Mouse (Mus musculus) G1E (cell line): Measurements from ENCODE around the gene Mgmt. TPM values are rescaled to one million over a fixed set of nuclear protein-coding genes. Genes with fewer than 3 reads are reported as not detected.

Source experiments
- ATAC-seq: 2 replicates; pipeline ENCODE4 v1.8.0; 2016; ENCODE audit warnings: mild to moderate bottlenecking; ENCODE audit not compliant: insufficient number of reproducible peaks, poor library complexity, low FRiP score, severe bottlenecking; ENCODE audit errors: extremely low read depth
- DNase-seq: peaks from one replicate; pipeline ENCODE4 v3.0.0; 2012; ENCODE audit warnings: low spot score
- H3K27me3 ChIP-seq: 2 replicates; pipeline ENCODE4 v1.6.1; 2012; ENCODE audit warnings: mild to moderate bottlenecking, low read length, inconsistent platforms; ENCODE audit not compliant: insufficient read depth
- H3K36me3 ChIP-seq: replicated peaks from 2 replicates; pipeline ENCODE3; 2012; ENCODE audit warnings: mild to moderate bottlenecking, inconsistent platforms
- H3K4me1 ChIP-seq: 2 replicates; pipeline ENCODE4 v1.6.1; 2012; ENCODE audit warnings: low read depth, low read length, inconsistent platforms, mixed read lengths; ENCODE audit not compliant: insufficient read depth
- H3K4me3 ChIP-seq: 2 replicates; pipeline ENCODE4 v1.5.1; 2012; ENCODE audit warnings: low read depth, mild to moderate bottlenecking, inconsistent platforms, low read length, moderate library complexity, mixed read lengths
- H3K9me3 ChIP-seq: replicated peaks from 2 replicates; pipeline ENCODE4 v1.6.1; 2012; ENCODE audit warnings: inconsistent platforms
- CTCF ChIP-seq: IDR thresholded peaks from 2 replicates; pipeline ENCODE4 v1.5.1; 2012; ENCODE audit warnings: low read depth, low read length, inconsistent platforms, mixed read lengths
- GATA1 ChIP-seq: IDR thresholded peaks from 2 replicates; pipeline ENCODE4 v1.6.1; 2012; ENCODE audit warnings: borderline replicate concordance, low read length, inconsistent platforms, mixed read lengths
- GATA2 ChIP-seq: IDR thresholded peaks from 2 replicates; pipeline ENCODE4 v1.6.1; 2012; ENCODE audit warnings: low read depth, low read length, inconsistent platforms, borderline replicate concordance
- POLR2AphosphoS5 ChIP-seq: IDR thresholded peaks from 2 replicates; pipeline ENCODE4 v1.6.1; 2012; ENCODE audit warnings: low read depth, low read length, inconsistent platforms; ENCODE audit not compliant: insufficient replicate concordance
- TAL1 ChIP-seq: conservative IDR thresholded peaks from 2 replicates; pipeline ENCODE4 v1.6.1; 2012; ENCODE audit warnings: low read depth, low read length, inconsistent platforms, mixed read lengths
- polyA plus RNA-seq: library from polyadenylated mRNA; stranded (reverse); fragments of >175 nt; gene quantifications from 2 replicates; pipeline ENCODE4 v1.2.3, GENCODE M21; 2012
- total RNA-seq, 2 experiments: library from RNA; stranded (forward) in 1 of 2; stranded (reverse) in 1 of 2; fragments of 200-1000 nt in 1 of 2; fragments of >200 nt in 1 of 2; fragmentation: Nextera tagmentation in 1 of 2; gene quantifications; 2 replicates each; pipeline ENCODE4 v1.2.3; 2014 to 2017

Mgmt gene
- total and polyA plus RNA-seq, 3 experiments, result 1.1 to 2.2 (median 2.2) TPM

DNA sequence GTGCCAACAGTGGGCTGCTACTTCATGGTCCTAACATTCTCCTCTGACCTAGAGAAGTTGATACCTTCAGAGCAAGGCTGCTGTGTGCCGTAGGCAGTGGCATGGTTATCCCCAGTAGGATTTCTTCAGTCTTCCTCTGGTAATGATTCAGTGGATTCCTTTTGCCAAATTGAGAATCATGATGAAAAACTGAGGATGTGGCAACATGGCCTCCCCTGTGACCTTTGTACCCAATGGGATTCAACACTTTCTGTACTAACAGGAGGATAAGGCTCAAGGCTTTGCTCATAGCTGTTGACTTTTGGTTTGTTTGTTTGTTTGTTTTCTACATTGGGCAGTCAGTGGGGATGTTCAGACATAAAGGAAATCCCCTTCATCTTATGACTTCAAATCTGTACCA lies 180.9 kb downstream of the Mgmt start:
- Histone ChIP-seq H3K4me3 (no peak overlapping the region), H3K27me3 (no peaks in the 10 kb centered on the region), H3K4me1 (no peaks in the 10 kb centered on the region), H3K36me3 (no peaks in the 10 kb centered on the region), H3K9me3 (peaks cover 70% of the 10 kb centered on the region)
- no peak for TF ChIP-seq POLR2AphosphoS5
- TF ChIP-seq CTCF, result no peak
- no peak for TF ChIP-seq TAL1
- TF ChIP-seq GATA2, result no peak
- no peak for TF ChIP-seq GATA1
- DNase-seq (no peak), ATAC-seq (no peak)

DNA sequence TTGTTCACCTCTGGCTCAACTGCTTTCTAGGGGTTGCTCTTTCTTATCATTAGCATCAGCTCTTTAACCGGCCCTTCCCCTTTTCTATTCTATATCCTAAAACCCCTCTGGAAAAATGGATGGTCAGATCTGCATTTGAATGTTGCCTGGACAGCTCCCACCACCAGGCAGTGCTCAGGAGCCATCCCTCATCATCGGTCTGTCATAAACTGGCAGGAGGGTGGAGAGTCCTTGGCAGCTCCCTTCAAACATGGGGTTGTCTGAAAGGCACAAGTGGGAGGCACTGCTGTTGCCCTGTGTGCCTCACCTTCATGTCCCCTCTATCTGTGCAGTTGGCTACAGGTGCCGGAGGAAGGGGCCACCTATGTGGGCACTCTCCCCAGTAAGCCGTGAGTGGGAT lies 185.8 kb downstream of the Mgmt start:
- ATAC-seq (no peak), DNase-seq (no peak)
- TF ChIP-seq GATA2 (no peak), POLR2AphosphoS5 (no peak), CTCF (no peak), GATA1 (no peak), TAL1 (no peak)
- no peaks in the 10 kb centered on the region for H3K36me3 ChIP-seq
- H3K9me3 ChIP-seq, result peaks cover 72% of the 10 kb centered on the region
- H3K4me1 ChIP-seq, result no peaks in the 10 kb centered on the region
- no peak overlapping the region for H3K4me3 ChIP-seq
- H3K27me3 ChIP-seq, result no peaks in the 10 kb centered on the region

DNA sequence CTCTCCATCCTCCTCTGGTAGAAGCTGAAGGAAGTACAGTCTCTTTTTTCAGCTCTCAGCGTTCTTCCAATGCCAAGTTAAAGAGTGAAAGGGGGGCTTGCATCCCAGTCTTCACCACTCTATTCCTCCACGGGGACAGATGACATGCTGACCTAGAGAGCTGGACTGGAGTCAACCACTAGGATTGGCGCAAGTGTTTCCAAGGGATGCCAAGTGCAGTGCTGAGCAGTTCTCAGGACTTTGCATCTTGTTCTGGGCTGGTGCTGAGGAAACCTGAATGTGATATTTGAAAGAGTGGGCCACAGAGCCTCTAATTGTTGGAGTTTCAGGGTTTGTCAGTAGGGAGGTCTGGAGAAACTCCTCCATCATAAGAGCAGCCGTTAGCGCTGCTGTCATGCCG lies 187.8 kb downstream of the Mgmt start:
- H3K36me3 ChIP-seq, result no peaks in the 10 kb centered on the region
- DNase-seq (no peak), ATAC-seq (no peak)
- TF ChIP-seq TAL1 (no peak), POLR2AphosphoS5 (no peak), CTCF (no peak), GATA2 (no peak), GATA1 (no peak)
- H3K4me3 ChIP-seq, result no peak overlapping the region
- H3K9me3 ChIP-seq, result peaks cover 78% of the 10 kb centered on the region
- H3K4me1 ChIP-seq, result no peaks in the 10 kb centered on the region
- H3K27me3 ChIP-seq, result no peaks in the 10 kb centered on the region

DNA sequence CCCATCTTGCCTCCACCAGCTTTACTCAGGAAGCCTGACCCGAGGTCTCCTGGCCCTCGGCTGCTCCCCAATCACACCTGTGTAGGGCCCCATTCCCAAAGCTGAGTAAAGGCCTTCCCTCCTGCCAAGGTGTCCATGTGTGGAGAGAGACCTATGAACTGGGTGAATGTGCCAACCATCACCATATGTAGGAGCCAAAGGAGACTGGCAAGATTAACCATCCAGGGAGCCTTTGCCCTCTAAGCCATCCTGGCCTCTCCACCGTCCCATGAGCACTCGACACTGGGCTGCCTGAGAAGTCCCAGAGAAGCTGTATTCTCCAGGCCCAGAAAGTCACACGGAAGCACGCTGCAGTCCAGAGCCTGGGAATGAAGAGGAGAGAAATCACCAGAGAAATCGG lies 190.2 kb downstream of the Mgmt start:
- no peaks in the 10 kb centered on the region for H3K36me3 ChIP-seq
- no peak overlapping the region for H3K4me3 ChIP-seq
- H3K27me3 ChIP-seq, result no peaks in the 10 kb centered on the region
- no peaks in the 10 kb centered on the region for H3K4me1 ChIP-seq
- H3K9me3 ChIP-seq, result peaks cover 89% of the 10 kb centered on the region
- TF ChIP-seq GATA1 (no peak), TAL1 (no peak), CTCF (no peak), POLR2AphosphoS5 (no peak), GATA2 (no peak)
- ATAC-seq (no peak), DNase-seq (no peak)

DNA sequence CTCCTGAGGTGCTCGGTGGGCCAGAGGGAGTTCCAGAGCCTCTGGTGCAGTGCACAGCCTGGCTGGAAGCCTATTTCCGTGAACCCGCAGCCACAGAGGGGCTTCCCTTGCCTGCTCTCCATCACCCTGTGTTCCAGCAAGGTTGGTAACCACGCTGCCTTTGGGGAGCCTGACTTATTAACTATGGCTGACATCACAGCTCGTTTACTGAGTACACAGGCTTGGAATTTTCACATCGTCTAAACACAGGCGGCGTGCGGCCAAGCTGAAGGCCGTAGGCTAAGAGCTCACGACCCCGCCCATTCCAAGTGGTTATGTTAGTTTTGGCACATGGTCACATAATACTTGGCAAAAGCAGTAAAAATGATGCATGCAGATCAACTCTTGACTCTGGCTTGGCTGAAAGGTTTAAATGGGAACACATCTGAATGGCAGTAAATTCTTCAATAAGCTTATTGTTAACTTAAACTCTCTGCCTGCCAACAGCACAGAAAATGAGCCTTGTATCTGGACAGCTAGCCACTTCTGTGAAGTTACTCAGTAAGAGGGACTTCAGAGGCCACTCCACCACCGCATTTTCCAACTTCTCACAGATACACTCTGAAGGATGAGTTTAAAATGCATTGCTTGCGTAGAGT lies 191.7 kb downstream of the Mgmt start:
- no peaks in the 10 kb centered on the region for H3K27me3 ChIP-seq
- H3K9me3 ChIP-seq, result peaks cover 76% of the 10 kb centered on the region
- no peaks in the 10 kb centered on the region for H3K36me3 ChIP-seq
- DNase-seq (no peak), ATAC-seq (no peak)
- H3K4me1 ChIP-seq, result no peaks in the 10 kb centered on the region
- no peak overlapping the region for H3K4me3 ChIP-seq
- TF ChIP-seq CTCF (no peak), TAL1 (no peak), GATA2 (no peak), POLR2AphosphoS5 (no peak), GATA1 (no peak)

DNA sequence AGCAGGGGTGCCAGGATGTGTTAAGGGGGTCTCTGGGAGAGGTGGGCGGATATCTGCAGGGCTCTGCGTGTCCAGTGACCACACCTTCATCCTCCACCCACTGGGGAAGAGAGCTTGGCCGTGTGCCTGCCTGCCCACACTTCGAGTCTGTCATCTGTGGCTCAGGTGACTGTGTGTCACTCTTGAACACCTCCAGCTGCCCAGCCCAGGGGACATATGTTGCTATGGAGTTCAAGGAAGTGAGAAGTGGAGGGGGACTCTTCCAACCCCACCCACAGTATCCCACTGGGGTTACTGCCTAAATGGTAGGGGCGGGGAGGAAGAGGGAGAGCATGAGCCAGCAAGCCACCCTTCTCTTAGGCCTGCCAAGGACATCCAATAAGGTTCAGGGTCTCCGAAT lies 192.7 kb downstream of the Mgmt start:
- H3K4me1 ChIP-seq, result no peaks in the 10 kb centered on the region
- H3K9me3 ChIP-seq, result peaks cover 73% of the 10 kb centered on the region
- no peak for ATAC-seq
- DNase-seq, result no peak
- H3K4me3 ChIP-seq, result no peak overlapping the region
- H3K36me3 ChIP-seq, result no peaks in the 10 kb centered on the region
- TF ChIP-seq POLR2AphosphoS5, result no peak
- no peaks in the 10 kb centered on the region for H3K27me3 ChIP-seq
